In genomic region chr5:148419112-148419526, GRCm38 (mm10) we compare ENCODE assay signal across 8 mouse cellular contexts. TPM values are rescaled to one million over a fixed set of nuclear protein-coding genes. Genes with fewer than 3 reads are reported as not detected.
DNase-seq lines count a peak whose midpoint lies in the region; ATAC-seq and TF ChIP-seq lines count a peak whose summit lies in the region.
"Had no signal": no experiment of that assay in that cellular context is flagged by ENCODE, and none has a peak within 500 bp of the region (broad histone marks: within the 10 kb centered on the region; RNA-seq: fewer than 3 reads in every experiment).

No protein-coding gene starts in this region.

- 48% methylated on average over 9 of the region's 9 CpGs for WGBS in lung, embryonic 16.5 days
- whole genome bisulfite sequencing in forebrain, embryonic 16.5 days: 37% methylated on average over 9 of the region's 9 CpGs

- peak overlapping the region; percentile 6; the same call in 1 of the 2 replicates for H3K4me3 ChIP-seq in lung, embryonic 16.5 days (ENCODE audit: low read length)
- no peak overlapping the region for H3K4me3 ChIP-seq in testis, adult 2 months (ENCODE audit: control insufficient read depth, low read depth, low read length)
- no peak overlapping the region for H3K4me3 ChIP-seq in forebrain, embryonic 16.5 days (replicated peaks; ENCODE audit: low read length)
- H3K4me3 ChIP-seq: limb, embryonic 13.5 days had no signal

- DNase-seq in ovary, adult 18-20 months (ENCODE audit: low spot score): peak; percentile 30
- DNase-seq in ovary, postnatal 10 days (ENCODE audit: low spot score): no peak
- peak; percentile 87 for DNase-seq in adipocyte (ENCODE audit: low spot score)
- peak; percentile 55 to 74 for DNase-seq in heart, adult 9 months (ENCODE audit: low spot score in 2 of 2)

- H3K27ac ChIP-seq in lung, embryonic 16.5 days (ENCODE audit: low read length): no peak overlapping the region
- peak overlapping the region; percentile 8; the same call in 1 of the 2 replicates for H3K27ac ChIP-seq in testis, adult 2 months (ENCODE audit: control insufficient read depth, insufficient read depth, low read depth, low read length)
- H3K27ac ChIP-seq in forebrain, embryonic 16.5 days (ENCODE audit: low read length): no peak overlapping the region
- H3K27ac ChIP-seq: limb, embryonic 13.5 days had no signal

- H3K4me1 ChIP-seq in lung, embryonic 16.5 days (replicated peaks; ENCODE audit: control insufficient read depth, insufficient read depth, low read length): no peaks in the 10 kb centered on the region; the same call in 1 of the 2 replicates
- H3K4me1 ChIP-seq in testis, adult 2 months (ENCODE audit: control insufficient read depth, insufficient read depth, low read length): peaks cover 6% of the 10 kb centered on the region
- 0 out of 2 replicates have a peak, but pooled peaks cover 3% of the 10 kb centered on the region for H3K4me1 ChIP-seq in forebrain, embryonic 16.5 days (replicated peaks; ENCODE audit: control insufficient read depth, insufficient read depth, low read length)
- H3K4me1 ChIP-seq: limb, embryonic 13.5 days had no signal

- no peaks in the 10 kb centered on the region for H3K27me3 ChIP-seq in lung, embryonic 16.5 days (ENCODE audit: control insufficient read depth, insufficient read depth, low read depth, low read length)
- H3K27me3 ChIP-seq in testis, adult 2 months (ENCODE audit: control insufficient read depth, insufficient read depth, low read length): no peaks in the 10 kb centered on the region
- no peaks in the 10 kb centered on the region for H3K27me3 ChIP-seq in forebrain, embryonic 16.5 days (replicated peaks; ENCODE audit: control insufficient read depth, insufficient read depth, low read length)

- TF ChIP-seq POLR2A in testis, adult 2 months (IDR thresholded peaks at IDR 0.05; ENCODE audit: control insufficient read depth, low read depth, low read length): no peak

- peak overlapping the region; percentile 35 for H3K4me2 ChIP-seq in lung, embryonic 16.5 days (ENCODE audit: low read depth, low read length)
- no peak overlapping the region for H3K4me2 ChIP-seq in forebrain, embryonic 16.5 days (ENCODE audit: low read length)
- H3K4me2 ChIP-seq: limb, embryonic 13.5 days had no signal

- no peak for TF ChIP-seq CTCF in testis, adult 2 months (IDR thresholded peaks at IDR 0.05; ENCODE audit: control insufficient read depth, insufficient read depth, insufficient replicate concordance, low read depth, low read length)

- peaks cover 7% of the 10 kb centered on the region; the same call in 1 of the 2 replicates for H3K9me3 ChIP-seq in lung, embryonic 16.5 days (ENCODE audit: control insufficient read depth, low read length)
- no peaks in the 10 kb centered on the region; the same call in 1 of the 2 replicates for H3K9me3 ChIP-seq in forebrain, embryonic 16.5 days (ENCODE audit: control insufficient read depth, low read length)

- no peak overlapping the region for H3K9ac ChIP-seq in lung, embryonic 16.5 days (ENCODE audit: low read length)
- no peak overlapping the region for H3K9ac ChIP-seq in forebrain, embryonic 16.5 days (replicated peaks; ENCODE audit: low read depth, low read length)
- H3K9ac ChIP-seq: limb, embryonic 13.5 days had no signal

- H3K36me3 ChIP-seq in lung, embryonic 16.5 days (ENCODE audit: control insufficient read depth, insufficient read depth, low read length): no peaks in the 10 kb centered on the region
- no peaks in the 10 kb centered on the region for H3K36me3 ChIP-seq in testis, adult 2 months (ENCODE audit: control insufficient read depth, insufficient read depth, low read length)
- H3K36me3 ChIP-seq in forebrain, embryonic 16.5 days (ENCODE audit: control insufficient read depth, insufficient read depth): no peaks in the 10 kb centered on the region
- H3K36me3 ChIP-seq: limb, embryonic 13.5 days had no signal

- ATAC-seq in lung, embryonic 16.5 days (ENCODE audit: low read depth): 0 out of 2 replicates have a peak, but pooled peaks have one; percentile 41
- ATAC-seq in forebrain, embryonic 16.5 days: no peak

RNA-seq across cellular contexts. Expression of gene Slc7a1, which starts 19.4 kb away (rescaled TPM):
- 11.9 and 12.9 TPM in 2 replicates for polyA plus RNA-seq in lung, embryonic 16.5 days (2015; fragmentation: Nextera tagmentation; extraction: Ambion mirVana)
- polyA plus RNA-seq in testis, adult 2 months (2012; rRNA removed): 8.9 and 10.5 TPM in 2 replicates
- polyA plus RNA-seq in forebrain, embryonic 16.5 days (2015; fragmentation: Nextera tagmentation; extraction: Ambion mirVana): 39.3 and 42.6 TPM in 2 replicates
